Mouse (Mus musculus) urinary bladder, adult 2 months (tissue): ENCODE data around the gene Ank3. TPM values are rescaled to one million over a fixed set of nuclear protein-coding genes. Genes with fewer than 3 reads are reported as not detected.
A peak's percentile ranks its signal among the peaks of the same experiment; 100 is the strongest.

ENCODE experiments used
- DNase-seq: peaks from one replicate; pipeline ENCODE4 v3.0.0; 2022; ENCODE audit warnings: low spot score
- polyA plus RNA-seq: library from polyadenylated mRNA; depleted of rRNA; stranded (reverse); fragments of >200 nt; gene quantifications from 2 replicates; pipeline ENCODE4 v1.2.3, GENCODE M21; 2012

Ank3 gene
- polyA plus RNA-seq, 1 experiment, result 27.3 TPM

DNA sequence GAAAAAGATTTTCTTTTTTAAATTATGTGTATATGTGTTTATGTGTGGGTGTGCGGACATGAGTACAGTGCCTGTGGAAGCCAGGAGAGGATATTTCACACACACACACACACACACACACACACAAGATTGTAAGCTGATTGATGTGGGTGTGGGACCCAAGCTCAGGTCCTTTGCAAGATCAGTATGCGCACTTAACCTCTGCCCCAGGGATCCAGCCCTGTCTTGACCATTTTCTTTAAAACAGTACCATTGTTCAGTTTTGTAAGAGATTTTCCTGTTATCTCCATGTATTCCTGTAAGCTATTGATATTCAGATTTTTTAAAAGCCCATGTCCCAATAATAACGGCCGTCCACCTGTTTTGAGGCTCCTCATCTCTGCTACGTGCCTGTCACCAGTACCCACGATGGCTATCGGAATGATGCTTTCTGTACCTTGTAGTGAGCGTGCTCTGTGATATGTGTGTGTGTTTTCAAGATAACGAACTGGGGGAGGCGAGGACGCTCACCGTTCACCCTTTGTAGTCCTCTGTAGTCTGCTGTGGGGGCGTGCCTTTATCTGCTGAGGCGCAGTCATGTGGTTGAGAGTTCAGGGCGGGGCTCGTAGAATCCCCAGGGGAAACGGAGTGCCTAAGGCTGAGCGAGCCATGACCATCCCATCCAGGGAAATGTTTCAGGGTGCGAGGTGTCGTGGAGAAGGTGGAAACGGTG is 583.0 kb downstream of the Ank3 start:
- no peak for DNase-seq

DNA sequence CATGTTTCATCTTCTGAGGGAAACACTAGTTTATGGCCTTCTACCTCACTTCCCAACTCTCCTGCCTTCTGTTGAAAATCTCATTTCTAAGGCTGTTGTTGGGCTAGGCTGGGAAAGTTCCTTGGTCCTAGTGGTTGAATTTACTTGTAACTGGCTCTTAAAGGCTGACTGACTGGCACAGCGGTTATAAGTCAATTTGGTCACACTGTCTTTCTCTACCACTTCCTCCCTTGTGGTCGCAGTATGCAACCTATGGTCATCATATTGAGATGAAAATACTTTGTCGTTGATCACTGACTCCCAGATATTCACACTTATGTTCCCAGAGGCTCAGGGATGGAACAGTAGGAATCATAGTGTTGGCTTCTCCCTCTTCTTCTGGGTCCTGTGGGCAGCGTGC is 584.1 kb downstream of the Ank3 start:
- no peak for DNase-seq

DNA sequence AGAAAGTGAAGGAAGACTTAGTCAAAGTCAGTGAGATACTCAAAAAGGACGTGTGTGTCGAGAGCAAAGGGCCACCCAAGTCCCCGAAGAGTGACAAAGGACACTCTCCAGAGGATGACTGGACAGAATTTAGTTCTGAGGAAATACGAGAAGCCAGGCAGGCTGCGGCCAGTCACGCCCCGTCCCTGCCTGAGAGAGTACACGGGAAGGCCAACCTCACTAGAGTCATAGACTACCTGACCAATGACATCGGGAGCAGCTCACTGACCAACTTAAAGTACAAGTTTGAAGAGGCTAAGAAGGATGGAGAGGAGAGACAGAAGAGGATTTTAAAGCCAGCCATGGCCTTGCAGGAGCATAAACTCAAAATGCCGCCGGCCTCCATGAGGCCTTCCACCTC is 588.9 kb downstream of the Ank3 start:
- DNase-seq, result no peak

DNA sequence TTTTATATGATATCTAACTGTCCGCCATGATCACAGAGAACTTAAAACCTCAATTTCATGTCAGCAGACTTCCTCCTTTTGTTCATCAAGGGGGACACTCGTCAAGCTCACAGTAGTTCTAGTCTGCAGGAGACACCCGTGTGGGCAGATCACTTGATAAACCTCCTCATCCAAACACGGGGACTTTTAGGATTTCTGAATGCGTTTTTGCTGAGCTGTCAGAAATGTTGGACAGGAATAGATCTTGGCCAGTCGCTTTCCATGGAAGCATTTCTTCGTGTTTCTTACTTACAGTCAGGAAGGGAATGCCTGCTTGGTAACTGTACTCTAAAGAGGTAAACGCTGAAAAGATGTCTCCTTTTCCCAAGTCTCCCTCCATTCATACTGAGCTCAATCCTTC is 598.5 kb downstream of the Ank3 start:
- no peak for DNase-seq

DNA sequence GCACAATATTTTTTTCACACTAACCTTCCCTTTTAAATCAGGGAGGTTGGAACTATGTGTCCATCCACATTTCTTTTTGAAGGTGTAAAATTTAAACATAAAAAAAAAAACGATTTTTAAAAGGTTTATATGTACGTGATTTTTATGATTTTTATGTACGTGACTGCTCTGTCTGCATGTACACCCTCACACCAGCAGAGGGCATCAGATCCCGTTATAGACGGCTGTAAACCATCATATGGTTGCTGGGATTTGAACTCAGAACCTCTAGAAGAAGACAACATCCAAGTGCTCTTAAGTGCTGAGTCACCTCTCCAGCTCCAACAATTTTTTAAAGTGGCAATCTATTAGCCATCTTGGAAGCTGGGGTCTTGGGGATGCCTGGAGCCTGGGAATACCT is 605.5 kb downstream of the Ank3 start:
- DNase-seq, result no peak

DNA sequence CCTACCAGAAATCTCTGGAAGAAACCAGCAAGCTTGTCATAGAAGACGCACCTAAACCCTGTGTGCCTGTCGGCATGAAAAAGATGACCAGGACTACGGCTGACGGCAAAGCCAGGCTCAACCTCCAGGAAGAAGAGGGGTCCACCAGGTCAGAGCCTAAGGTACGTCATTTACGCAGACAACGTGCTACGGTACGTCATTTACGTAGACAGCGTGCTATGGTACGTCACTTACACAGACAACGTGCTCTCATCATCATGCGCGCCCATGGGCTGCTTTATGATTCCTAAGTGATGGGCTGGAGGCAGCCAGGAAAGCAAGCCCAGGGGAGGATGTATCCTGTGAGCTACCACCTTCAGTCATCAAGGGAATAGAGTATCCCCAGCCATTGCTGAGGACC is 606.3 kb downstream of the Ank3 start:
- DNase-seq, result no peak

DNA sequence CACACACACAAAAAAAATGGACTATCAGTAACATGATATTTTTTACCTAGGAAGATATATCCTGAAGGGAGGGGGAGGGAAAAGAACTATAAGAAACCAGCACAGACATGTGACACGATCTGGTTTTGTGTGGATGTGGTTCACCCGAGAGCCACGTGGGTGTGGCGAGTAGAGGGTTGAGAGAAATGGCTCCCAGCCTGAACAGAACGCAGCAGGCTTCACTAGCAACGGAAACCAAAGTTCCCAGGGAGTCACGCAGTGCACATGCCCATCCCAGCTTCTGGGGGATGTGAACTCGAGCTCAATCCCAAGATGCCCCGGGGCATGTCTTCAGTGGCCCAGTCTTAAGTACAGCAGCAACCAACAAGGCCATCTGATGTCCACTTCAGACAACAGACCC is 607.8 kb downstream of the Ank3 start:
- DNase-seq, result no peak

DNA sequence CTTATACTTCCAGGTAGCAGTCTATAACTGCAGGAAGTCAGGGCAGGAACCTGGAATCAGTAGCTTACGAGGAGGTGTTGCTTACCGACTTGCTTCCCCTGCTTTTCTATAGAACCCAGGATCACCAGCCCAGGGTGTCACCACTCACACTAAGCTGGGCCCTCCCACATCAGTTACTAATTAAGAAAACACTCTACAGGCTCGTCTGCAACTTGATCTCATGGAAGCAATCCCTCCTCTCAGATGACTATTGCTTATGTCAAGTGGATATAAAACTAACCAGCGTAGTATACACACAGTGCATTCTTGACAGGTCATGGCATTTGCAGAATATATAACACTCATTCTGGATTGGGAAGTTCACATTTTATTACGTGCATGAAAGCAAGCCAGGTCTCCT is 613.2 kb downstream of the Ank3 start:
- DNase-seq, result no peak

DNA sequence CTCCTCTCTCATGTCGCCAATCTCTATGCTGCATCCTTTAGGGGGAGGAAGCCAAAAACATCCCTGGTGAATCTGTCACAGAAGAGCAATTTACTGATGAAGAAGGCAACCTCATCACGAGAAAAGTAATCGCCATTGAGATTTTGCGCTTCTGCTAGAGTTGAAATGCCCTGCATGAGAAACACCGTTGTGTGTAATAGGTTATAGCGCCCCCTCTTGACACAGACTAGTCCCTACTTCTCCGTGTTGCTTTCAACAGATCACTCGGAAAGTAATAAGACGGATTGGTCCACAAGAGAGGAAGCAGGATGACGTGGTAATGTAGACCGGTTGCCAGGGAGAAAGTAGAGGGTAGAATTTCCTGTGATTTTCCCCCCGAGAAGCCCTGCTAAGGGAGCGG is 615.4 kb downstream of the Ank3 start:
- no peak for DNase-seq

DNA sequence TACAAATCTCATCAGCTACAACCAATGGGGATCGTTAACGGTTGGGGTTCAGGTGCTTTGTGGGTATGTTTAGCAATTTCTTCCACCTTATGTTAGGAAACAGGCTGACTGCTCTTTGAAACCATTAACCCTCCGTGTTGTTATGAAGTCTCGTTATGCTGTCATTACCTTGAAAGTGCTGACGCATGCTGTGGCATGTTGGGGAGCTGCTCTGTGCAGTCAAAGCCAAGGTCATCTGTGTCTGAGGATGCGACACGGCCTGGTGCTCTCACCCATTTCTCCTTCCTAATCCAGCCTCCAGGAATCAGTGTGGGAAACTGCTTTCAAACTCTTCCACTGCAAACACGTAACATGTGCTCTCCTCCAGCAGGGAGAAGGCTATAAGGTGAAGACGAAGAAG is 616.6 kb downstream of the Ank3 start:
- no peak for DNase-seq

DNA sequence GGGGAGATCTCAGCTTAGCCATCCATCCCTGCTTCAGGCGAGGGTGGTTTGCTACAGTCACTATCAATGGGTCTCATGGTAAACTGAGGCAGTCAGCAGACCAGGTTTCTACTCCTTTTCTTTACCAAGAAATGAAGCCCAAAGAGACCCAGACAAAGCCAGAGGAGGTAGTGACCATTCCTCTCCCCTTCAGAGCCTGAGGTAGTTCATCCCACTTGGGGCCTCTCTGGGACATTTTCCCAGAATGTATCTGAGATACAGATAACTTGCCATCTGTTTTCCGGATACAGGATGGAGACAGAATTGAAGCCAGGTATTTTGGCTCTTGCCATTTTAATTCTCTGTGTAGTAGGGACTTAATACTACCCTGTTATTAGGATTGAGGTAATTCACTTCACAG is 620.1 kb downstream of the Ank3 start:
- no peak for DNase-seq

DNA sequence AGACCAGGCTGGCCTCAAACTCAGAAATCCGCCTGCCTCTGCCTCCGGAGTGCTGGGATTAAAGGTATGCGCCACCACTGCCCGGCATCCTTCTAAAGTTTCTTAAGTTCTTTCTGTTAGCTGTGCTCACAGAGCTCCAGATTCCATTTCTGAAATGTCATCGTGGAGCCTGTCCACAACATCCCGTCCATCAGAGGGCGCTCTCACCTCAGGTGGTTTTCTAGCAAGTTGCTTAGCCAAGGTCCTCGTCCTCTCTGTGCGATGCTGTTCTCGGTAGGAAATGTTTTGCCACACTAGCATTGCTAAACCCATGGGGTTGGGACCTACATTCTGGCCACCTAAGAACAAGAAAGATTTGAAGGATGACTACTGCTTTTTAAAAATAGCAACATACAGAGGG is 623.1 kb downstream of the Ank3 start:
- peak; percentile 64 for DNase-seq

DNA sequence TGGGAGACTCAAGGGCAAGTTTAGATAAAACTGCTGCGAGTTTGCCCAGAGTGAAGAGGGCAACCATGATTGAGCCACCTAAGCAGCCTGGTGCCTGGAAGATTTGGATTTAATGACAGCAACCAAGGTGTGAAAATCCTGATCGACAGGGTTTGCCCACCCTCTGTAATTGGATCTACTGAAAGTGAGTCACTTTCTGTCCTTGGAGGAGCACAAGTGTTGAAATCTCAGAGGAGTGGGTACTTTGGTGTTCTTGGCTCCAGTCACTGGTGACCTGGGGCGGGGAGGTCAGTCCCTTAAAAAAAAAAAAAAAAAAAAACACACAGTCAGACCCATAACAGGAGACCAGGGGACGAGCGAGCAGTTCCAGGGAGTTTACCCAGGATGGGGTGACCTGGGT is 624.0 kb downstream of the Ank3 start:
- DNase-seq, result no peak

DNA sequence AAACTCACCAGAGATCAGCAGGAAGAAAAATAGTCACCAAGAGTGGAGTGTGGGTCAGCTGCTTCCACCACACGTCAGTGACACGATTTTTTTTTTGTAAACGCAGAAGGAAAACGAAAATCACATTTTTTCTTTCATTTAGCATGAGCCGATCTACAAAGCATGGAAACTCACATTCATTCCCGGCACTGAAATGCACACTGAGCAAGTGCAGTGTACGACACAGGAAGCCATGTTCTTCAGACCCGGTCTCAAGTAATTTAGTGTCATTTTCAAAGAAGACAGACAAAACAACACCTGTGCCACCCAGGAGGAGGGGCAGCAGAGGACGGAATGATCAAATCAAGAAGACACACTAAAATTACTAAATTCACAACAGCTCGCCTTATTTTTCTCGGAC is 625.3 kb downstream of the Ank3 start:
- no peak for DNase-seq

DNA sequence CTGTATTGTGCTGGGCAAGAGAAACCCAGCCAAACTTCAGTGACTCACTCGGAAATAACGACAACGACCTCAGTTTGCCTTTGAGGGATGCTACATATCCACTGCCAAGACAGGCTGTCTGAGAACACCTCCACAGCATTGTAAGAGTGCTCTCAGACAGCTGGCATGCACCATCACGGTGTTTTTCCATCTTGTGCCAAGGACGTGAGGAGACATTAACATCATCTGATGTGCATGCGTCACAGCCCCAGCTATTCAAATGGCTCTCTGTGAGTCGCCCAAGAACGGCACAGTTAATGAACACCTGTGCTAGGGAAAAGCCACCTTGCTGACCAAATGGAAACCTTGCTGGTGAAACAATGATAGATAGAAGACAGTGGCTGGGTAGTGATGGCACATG is 633.4 kb downstream of the Ank3 start:
- no peak for DNase-seq

DNA sequence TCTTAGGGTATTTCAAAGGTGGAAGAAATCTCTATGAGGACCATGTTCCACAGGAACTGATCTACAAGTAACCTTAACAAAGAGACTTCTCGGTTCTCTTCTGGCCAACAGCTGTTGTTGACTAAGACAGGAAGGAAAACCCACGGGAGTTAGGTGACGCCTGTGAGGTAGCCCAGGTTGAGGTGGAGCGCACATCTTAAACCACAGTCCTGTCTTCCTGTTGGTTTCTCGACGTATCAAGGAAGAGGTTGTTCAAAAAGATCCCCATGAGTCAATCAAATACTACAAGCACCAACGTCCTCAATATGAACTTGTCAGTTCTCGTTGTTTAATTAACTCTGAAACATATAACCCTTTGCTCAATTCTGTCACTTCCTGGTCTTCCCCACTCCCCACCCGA is 634.4 kb downstream of the Ank3 start:
- DNase-seq, result no peak

DNA sequence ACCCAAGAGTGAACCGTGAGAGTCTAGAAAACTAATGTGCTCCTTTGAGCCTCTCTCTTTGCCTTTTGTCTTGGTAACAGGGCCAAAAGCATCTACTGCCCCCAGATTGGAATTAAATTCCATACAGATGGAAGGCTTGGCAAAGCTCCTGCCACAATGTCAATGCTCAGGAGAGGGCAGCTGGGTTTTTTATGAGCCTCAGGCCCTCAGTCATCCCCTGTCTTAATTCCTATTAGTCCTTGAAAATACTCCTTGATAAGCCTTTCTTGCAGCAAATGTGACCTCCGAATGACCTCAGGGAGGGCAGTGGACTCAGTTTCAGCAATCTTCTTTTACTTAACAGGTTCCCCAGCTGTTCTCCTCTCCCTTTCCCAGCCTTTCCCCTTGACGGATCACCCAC is 635.3 kb downstream of the Ank3 start:
- no peak for DNase-seq

DNA sequence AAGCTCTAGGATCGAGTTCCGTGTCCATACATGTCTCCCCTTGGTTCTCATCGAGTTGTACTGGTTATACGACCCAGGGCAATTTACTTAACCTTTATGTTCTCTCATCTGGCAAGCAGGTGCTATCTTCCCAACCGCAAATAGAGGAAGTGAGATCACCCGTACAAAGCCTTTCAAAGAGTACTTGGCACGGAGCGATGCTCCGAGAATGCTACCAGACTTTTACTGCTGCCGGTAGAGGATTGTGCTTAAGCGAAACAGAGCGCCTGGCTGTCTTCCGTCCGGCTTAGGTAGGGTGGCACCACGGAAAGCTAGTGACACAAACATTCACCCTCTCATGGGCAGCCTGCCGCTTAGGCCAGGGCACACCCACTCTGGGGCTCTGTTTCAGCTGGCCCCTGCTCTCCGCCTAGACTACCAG is 641.3 kb downstream of the Ank3 start:
- DNase-seq, result peak; percentile 32

DNA sequence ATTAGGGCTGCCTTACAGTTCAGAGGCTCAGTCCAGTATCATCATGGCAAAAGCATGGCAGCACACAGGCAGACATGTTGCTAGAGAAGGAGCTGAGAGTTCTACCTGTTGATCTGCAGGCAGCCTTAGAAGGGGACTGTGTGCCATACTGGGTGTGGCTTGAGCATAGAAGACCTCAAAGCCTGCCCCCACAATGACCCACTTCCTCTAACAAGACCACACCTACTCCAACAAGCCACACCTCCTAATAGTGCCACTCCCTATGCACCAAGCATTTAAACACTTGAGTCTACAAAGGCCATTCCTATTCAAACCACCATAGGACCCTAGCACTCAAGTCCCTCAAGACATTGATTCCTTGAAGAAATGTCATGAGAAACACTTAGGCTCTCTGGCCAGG is 643.0 kb downstream of the Ank3 start:
- no peak for DNase-seq

DNA sequence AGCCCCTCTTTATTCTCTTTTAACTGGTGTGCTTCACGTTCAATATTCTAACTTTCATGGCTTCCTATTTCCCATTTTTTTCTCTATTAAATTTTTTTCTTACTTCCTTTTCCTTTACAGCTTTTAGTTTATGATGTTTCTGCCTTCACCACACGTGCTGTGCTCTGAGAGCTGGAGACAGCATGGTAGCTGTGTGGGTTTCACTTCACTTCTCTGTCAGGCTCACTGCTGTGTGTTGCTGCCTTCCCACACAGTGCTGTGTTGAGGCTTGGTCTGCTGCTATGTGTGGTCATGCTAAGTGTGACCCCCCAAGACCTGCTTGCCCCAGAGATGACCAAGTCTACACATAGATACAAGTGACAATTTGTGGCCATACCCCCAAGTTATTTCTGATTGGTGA is 647.1 kb downstream of the Ank3 start:
- DNase-seq, result no peak

DNA sequence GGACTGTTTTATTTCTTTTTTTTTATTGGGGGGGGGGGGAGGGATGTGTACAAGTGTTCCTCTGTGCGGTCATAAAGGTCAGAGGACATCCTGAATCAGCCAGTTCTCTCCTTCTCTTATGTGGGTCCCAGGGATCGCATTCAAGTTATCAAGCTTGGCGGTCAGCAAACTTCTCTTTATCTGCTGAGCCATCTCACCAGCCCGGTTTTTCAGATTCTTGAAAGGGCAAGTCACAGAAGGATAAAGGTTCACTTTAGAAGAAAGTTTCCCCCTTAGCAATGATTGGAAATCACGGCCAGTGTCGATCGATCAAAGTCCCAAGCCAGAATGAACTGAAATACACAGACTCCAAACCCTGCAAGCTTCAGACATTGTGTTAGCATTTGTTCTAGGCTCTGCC is 651.2 kb downstream of the Ank3 start:
- DNase-seq, result no peak

DNA sequence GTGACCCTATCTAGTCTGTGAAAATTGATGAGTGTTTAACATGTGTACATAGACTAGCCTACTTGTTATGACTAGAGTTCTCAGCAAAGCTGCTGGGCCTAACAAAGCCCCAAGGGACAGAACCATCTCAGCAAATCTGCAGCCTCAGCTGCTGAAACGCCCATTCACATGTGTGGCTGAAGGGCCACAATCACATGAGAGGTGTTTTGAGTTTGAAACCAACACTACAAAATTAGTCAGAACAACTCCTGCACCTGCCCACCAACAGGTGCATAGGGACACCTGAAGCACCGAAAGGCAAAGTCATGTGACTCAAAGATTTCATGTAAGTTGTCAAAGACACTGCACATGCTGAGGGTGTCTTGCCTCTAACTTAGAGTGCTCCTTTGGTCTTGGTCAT is 656.7 kb downstream of the Ank3 start:
- DNase-seq, result no peak

DNA sequence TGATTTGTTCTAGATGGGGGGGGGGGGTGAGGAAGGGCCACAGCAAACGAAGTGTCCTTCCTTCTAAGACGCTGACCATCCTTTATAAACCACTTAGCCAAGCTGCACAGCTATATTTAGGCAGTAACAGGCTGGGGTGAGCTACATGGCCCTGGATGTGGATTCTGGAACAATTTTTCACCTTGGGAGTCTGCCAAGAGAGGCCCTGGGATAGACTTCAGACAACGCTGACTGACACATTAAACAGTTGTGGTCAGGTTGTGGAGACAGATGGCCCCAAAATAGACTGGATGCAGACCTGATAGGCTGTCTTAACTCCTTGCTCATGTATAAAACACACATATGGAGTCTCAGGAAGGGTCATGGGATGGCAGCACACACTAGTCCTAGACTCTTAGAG is 658.5 kb downstream of the Ank3 start:
- no peak for DNase-seq

DNA sequence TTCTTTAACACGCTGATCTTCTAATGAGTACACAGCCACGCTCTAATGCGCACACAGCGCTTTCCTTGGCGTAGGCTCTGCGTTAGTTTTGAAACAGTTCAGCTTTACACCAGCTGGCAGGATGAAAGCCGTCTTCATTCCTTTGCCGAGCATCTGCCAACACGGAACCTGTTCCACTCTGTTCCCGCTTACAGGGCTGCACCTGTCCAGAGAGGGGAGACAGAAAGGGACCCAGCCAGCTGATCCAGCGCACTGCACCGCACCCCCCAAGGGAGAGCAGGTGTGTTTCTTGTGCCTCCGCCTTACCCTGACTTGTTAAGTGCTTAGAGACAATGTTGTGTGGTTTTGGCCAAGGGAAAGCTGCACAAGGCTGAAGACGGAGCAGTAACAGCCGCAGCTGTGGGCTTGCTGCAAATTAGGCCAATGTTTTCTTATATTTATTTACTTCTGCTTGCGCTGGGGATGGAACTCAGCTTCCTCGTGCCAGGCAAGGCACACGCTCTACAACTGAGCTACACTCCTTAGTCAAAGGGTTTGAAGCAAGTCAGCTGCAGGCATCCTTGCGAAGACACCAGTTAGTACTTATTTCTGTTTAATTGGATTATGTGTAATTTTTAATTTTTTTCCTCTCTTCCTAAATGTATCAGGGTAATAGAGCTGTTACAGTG is 661.6 kb downstream of the Ank3 start:
- DNase-seq, result peak; percentile 23
